Mouse (Mus musculus): ENCODE results near the gene Retnlb.

GRCm38 (mm10) chr16:48867690-48868089, 51.0 kb downstream of the Retnlb start:
- TF ChIP-seq POLR2A (IDR thresholded peaks at IDR 0.05; ENCODE audit: borderline replicate concordance, insufficient read depth, low read length) (no peak), CTCF (IDR thresholded peaks at IDR 0.05; ENCODE audit: borderline replicate concordance, insufficient read depth, low read depth, low read length) (no peak)

Data from cerebellum, adult 2 months (tissue).